Mouse (Mus musculus) G1E (cell line): ENCODE results near the gene Scml4.

Experiments used
- CTCF ChIP-seq: IDR thresholded peaks from 2 replicates; pipeline ENCODE4 v1.5.1; 2012; ENCODE audit warnings: low read depth, low read length, inconsistent platforms, mixed read lengths
- GATA1 ChIP-seq: IDR thresholded peaks from 2 replicates; pipeline ENCODE4 v1.6.1; 2012; ENCODE audit warnings: borderline replicate concordance, low read length, inconsistent platforms, mixed read lengths
- GATA2 ChIP-seq: IDR thresholded peaks from 2 replicates; pipeline ENCODE4 v1.6.1; 2012; ENCODE audit warnings: low read depth, low read length, inconsistent platforms, borderline replicate concordance
- POLR2AphosphoS5 ChIP-seq: IDR thresholded peaks from 2 replicates; pipeline ENCODE4 v1.6.1; 2012; ENCODE audit warnings: low read depth, low read length, inconsistent platforms; ENCODE audit not compliant: insufficient replicate concordance
- TAL1 ChIP-seq: conservative IDR thresholded peaks from 2 replicates; pipeline ENCODE4 v1.6.1; 2012; ENCODE audit warnings: low read depth, low read length, inconsistent platforms, mixed read lengths

- TF ChIP-seq POLR2AphosphoS5 (no peak), CTCF (no peak), TAL1 (no peak), GATA1 (no peak), GATA2 (no peak)
Measured at GRCm38 (mm10) chr10:42999324-42999723, 139.2 kb downstream of the Scml4 start.
